Mouse (Mus musculus): Measurements from ENCODE around the gene Elmo1. TPM values are rescaled to one million over a fixed set of nuclear protein-coding genes. Genes with fewer than 3 reads are reported as not detected.

Elmo1 gene
- total and polyA plus RNA-seq, 3 experiments = 5.2 to 7.6 TPM; not detected in 1

DNA sequence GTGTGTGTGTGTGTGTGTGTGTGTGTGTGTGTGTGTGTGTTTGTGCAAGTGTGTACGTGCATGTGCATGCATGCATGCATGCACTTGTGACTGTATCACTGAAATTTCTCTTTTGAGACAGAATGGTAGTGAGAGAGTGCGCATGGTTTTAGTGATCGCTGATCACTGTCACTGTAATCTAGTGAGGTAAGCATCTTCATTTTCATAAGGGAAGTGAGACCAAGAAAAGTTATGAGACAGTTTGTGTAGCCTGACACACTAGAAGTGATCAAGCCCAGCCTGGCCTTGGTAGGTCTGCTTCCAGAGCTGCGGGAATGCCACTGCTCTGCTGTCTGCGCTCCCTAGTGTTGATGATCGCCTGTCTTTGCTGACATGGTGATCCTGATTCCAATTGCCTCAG, 122.3 kb downstream of the Elmo1 start:
- Histone ChIP-seq H3K79me2 (ENCODE audit: control insufficient read depth, insufficient read depth, low read length, poor library complexity) (no peaks in the 10 kb centered on the region), H3K36me3 (ENCODE audit: control insufficient read depth in 1 of 2, insufficient read depth in 2 of 2, low read length in 2 of 2) (no peaks in the 10 kb centered on the region), H3K9me3 (replicated peaks; ENCODE audit: insufficient read depth, low read length) (no peaks in the 10 kb centered on the region), H3K9ac (ENCODE audit: control insufficient read depth, low read depth, low read length, poor library complexity, severe bottlenecking) (no peak overlapping the region), H3K27ac (ENCODE audit: control insufficient read depth, low read depth, low read length) (no peak overlapping the region), H3K4me1 (ENCODE audit: control insufficient read depth in 1 of 2, insufficient read depth in 2 of 2, low read length in 2 of 2) (no peaks in the 10 kb centered on the region), H3K4me3 (ENCODE audit: control insufficient read depth in 1 of 2, insufficient read depth in 1 of 2, low read depth in 2 of 2, low read length in 2 of 2) (no peak overlapping the region), H3K27me3 (ENCODE audit: control insufficient read depth in 1 of 2, insufficient read depth in 2 of 2, low read length in 2 of 2) (no peaks in the 10 kb centered on the region)
- no peak for TF ChIP-seq NELFE (IDR thresholded peaks at IDR 0.05; ENCODE audit: low read depth, low read length)
- no peak for TF ChIP-seq MXI1 (IDR thresholded peaks at IDR 0.05; ENCODE audit: low read depth, low read length)
- no peak for TF ChIP-seq ELF1 (IDR thresholded peaks at IDR 0.05; ENCODE audit: low read depth, low read length)
- no peak for TF ChIP-seq MEF2A (IDR thresholded peaks at IDR 0.05; ENCODE audit: extremely low read depth, insufficient replicate concordance, low read depth, low read length, poor library complexity, severe bottlenecking)
- TF ChIP-seq SIN3A (IDR thresholded peaks at IDR 0.05; ENCODE audit: low read length) = no peak
- no peak for TF ChIP-seq CTCF (IDR thresholded peaks at IDR 0.05 in 2 of 3, conservative IDR thresholded peaks at IDR 0.05 in 1 of 3; ENCODE audit: control insufficient read depth in 1 of 3, insufficient read depth in 1 of 3, low read depth in 2 of 3, low read length in 3 of 3, poor library complexity in 1 of 3, severe bottlenecking in 1 of 3)
- no peak for TF ChIP-seq ZC3H11A (IDR thresholded peaks at IDR 0.05; ENCODE audit: low read depth, low read length)
- no peak for TF ChIP-seq KAT2A (conservative IDR thresholded peaks at IDR 0.05; ENCODE audit: low read depth, low read length)
- no peak for DNase-seq (ENCODE audit: low read depth, low spot score)

DNA sequence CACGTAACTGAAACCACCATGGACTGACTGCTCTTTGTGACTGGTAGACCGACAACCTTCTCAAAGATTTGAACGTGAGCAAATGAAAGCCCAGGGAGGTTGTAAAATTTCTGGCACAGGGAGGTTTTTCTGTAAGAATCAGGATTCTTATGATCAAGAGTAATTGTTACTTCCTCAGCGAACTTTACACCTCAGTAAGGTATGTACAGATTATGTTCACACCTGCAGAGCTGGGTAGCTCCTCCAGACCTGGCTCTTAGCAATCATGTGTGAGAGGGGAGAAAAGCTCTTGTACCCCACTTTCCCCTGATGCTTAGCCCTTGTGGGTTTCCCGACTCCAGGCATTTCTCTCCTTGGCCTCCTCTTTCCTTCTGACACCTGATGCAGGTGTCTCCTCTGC, 123.5 kb downstream of the Elmo1 start:
- no peaks in the 10 kb centered on the region for H3K9me3 ChIP-seq (replicated peaks; ENCODE audit: insufficient read depth, low read length)
- H3K9ac ChIP-seq (ENCODE audit: control insufficient read depth, low read depth, low read length, poor library complexity, severe bottlenecking) = no peak overlapping the region
- no peaks in the 10 kb centered on the region for H3K27me3 ChIP-seq (ENCODE audit: control insufficient read depth in 1 of 2, insufficient read depth in 2 of 2, low read length in 2 of 2)
- H3K4me3 ChIP-seq (ENCODE audit: control insufficient read depth in 1 of 2, insufficient read depth in 1 of 2, low read depth in 2 of 2, low read length in 2 of 2) = no peak overlapping the region
- H3K4me1 ChIP-seq (ENCODE audit: control insufficient read depth in 1 of 2, insufficient read depth in 2 of 2, low read length in 2 of 2) = no peaks in the 10 kb centered on the region
- no peak for DNase-seq (ENCODE audit: low read depth, low spot score)
- no peaks in the 10 kb centered on the region for H3K79me2 ChIP-seq (ENCODE audit: control insufficient read depth, insufficient read depth, low read length, poor library complexity)
- TF ChIP-seq SIN3A (IDR thresholded peaks at IDR 0.05; ENCODE audit: low read length) (no peak), POLR2AphosphoS2 (IDR thresholded peaks at IDR 0.05; ENCODE audit: low read length) (no peak), RCOR1 (IDR thresholded peaks at IDR 0.05; ENCODE audit: low read depth, low read length) (no peak), MYC (IDR thresholded peaks at IDR 0.05; ENCODE audit: low read depth, low read length) (no peak), UBTF (IDR thresholded peaks at IDR 0.05; ENCODE audit: borderline replicate concordance, insufficient read depth, low read depth, low read length) (no peak), ZMIZ1 (IDR thresholded peaks at IDR 0.05; ENCODE audit: low read depth, low read length) (no peak), USF1 (IDR thresholded peaks at IDR 0.05; ENCODE audit: low read depth, low read length) (no peak), ZC3H11A (IDR thresholded peaks at IDR 0.05; ENCODE audit: low read depth, low read length) (no peak), MXI1 (IDR thresholded peaks at IDR 0.05; ENCODE audit: low read depth, low read length) (no peak), MAX (IDR thresholded peaks at IDR 0.05; ENCODE audit: low read length) (no peak), POLR2A (IDR thresholded peaks at IDR 0.05; ENCODE audit: control insufficient read depth in 1 of 2, insufficient read depth in 1 of 2, low read depth in 1 of 2, low read length in 2 of 2, poor library complexity in 1 of 2) (no peak), ETS1 (IDR thresholded peaks at IDR 0.05; ENCODE audit: low read depth, low read length) (no peak), TBP (IDR thresholded peaks at IDR 0.05; ENCODE audit: low read depth, low read length) (no peak), EP300 (IDR thresholded peaks at IDR 0.05; ENCODE audit: low read depth in 1 of 2, low read length in 2 of 2) (no peak)
- no peaks in the 10 kb centered on the region for H3K36me3 ChIP-seq (ENCODE audit: control insufficient read depth in 1 of 2, insufficient read depth in 2 of 2, low read length in 2 of 2)
- no peak overlapping the region for H3K27ac ChIP-seq (ENCODE audit: control insufficient read depth, low read depth, low read length)
